Mouse (Mus musculus) layer of hippocampus, postnatal 36 days (tissue): ENCODE data around the gene 4930524J08Rik. TPM values are rescaled to one million over a fixed set of nuclear protein-coding genes. Genes with fewer than 3 reads are reported as not detected.
A peak's percentile ranks its signal among the peaks of the same experiment; 100 is the strongest.

Experiments used
- DNase-seq, 2 experiments: peaks; one replicate each; pipeline ENCODE4 v3.0.0; 2022
- total RNA-seq, 2 experiments: library from RNA; stranded (reverse); gene quantifications; 2 replicates each; pipeline ENCODE4 v1.2.3; 2021

Gene 4930524J08Rik
- total RNA-seq: 1 to 10 TPM; 1.9 to 2.3 TPM

DNA sequence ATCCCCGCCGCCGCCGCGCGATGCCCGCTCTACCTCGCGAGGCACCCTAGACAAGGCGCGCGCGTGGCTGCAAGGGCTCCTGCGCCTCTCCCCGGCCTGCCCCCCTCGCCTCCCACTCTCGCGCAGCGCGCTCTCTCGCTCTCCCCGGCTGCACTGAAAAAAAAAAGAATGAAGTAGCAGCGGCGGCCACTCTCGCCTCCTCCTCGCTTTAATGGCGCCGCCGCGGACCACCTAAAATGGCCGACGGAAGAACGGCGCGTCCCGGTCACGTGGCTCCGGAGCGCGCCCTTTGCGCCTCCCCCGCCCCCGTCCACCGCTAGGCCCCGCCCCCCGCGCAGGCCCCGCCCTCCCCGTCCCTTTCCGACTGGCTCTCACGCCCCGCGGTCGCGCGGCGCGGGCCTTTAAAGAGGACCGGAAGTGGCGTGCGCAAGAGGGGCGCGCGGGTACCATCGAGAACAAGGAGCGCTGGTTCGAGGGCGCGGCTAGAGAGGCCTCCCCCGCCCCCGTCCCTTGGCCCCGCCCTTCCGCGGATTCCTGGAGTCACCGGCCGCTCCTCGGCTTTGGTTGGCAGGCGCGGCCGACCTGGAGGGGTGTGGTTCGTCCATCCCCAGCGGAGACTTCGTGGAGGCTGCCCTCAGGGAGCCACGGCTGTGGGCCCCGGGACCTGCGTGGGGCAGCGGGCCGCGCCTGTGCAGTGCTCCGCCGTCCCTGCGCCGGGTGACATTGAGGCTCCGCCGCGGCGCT is at the start of gene 4930524J08Rik, which contains the start of gene Hnrnpd:
Gene 4930524J08Rik, plus strand, starts transcription at position 363 of the 744 bp plus-strand sequence.
Gene Hnrnpd, minus strand, starts transcription at position 240 of the 744 bp plus-strand sequence.
- peak; percentile 89 to 92 for DNase-seq

DNA sequence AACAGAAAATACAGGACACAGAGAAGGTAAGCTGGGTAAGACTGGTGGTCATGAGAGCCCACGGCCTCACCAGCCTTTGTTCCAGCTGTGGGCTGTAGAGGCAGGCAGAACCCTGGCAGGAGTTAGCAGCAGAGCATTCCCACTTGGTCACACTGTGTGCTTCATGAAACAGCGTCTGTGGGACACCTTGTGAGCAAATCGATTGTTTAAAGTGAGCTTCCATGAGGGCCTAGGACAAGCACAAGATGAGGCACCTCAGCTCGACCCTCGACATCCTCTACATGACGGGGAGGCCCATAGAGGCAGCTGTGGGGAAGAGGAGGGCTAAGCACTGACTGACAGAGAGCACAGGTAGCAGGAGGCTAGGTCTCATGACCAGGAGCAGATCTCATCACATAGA is 47.0 kb upstream of the 4930524J08Rik start:
- no peak for DNase-seq

DNA sequence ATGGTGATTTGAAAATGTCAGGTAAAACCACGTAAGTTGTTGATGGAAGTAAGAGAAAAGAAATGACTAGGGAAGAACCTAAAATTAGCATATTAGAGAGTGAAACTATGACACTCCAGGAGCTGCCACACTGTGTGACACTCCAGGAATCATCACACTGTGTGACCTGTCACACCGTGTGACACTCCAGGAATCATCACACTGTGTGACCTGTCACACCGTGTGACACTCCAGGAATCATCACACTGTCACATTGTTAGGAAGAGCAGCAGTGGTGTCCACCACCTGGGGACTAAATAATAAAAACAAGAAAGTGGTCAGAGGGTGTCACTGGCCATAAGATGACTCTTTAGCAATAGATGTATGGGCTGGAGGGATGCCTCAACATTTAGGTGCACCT is 39.4 kb upstream of the 4930524J08Rik start:
- no peak for DNase-seq

DNA sequence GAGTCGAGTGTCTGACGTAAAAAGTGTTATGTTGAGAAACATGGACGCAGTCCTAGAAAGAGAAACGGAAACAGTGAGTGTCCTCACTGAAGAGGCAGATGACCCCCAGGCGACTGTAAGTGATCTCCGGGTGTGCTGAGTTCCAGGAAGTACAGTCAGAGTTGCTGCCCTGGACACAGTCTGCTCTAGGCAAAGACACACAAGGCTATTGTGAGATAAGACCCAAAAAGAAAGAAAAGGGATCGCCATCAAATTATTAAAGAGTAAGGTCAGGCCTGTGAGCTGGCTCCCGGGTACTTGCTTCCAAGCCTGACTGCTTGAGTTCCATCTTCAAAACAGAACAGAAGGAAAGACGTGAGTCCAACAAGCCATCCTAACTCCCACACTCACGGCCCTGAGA is 37.6 kb upstream of the 4930524J08Rik start:
- DNase-seq: no peak

DNA sequence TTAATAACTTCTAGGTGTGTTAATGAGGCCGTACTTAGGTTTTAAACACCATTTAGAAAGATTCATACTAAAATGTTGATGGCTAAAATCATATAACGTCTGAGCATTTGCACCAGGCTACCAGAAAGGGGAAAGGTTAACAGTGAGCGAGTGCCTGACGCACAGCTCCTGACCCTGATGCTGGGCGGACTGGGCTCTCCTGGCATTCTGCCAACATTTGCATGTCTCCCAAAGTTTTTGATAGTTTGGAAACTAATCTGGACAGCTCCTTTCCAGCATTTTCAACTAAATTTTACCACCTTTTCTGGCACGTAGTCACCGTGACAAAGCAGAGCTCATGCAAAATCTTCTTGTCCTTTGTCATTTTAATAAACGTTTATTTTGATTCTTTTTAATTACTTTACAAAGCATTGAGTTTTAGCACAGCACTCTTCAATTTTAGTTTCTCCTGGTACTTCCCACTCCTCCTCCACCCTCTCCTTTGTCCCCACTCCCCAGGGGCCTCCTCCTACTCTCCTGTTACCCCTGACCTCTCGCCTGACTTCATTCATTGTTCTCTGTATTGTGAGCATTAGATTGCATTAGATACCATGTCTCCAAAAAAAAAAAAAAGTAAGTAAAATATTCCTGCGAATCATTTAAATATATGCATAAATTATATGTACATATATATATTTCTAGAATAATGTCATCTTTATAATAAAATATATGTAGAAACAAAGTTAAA is 36.9 kb upstream of the 4930524J08Rik start:
- no peak for DNase-seq

DNA sequence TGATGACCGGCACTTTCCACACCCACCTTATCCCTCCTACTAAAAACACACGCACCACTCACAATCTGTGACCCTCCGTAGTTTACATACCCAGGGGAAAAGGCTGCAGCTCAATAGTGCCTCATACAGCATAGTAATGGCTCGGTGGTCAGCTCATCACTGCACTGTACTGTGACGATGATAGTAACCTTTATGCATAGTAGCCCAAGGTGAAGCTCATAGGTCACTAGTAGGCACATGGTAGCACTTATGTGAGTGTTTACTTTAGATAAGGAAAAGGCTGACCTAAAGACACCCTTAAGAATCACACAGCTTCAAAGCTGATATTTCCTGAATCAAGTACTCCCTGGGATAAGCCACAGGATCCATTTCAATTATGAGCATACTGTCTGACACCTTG is 26.3 kb upstream of the 4930524J08Rik start:
- no peak for DNase-seq

DNA sequence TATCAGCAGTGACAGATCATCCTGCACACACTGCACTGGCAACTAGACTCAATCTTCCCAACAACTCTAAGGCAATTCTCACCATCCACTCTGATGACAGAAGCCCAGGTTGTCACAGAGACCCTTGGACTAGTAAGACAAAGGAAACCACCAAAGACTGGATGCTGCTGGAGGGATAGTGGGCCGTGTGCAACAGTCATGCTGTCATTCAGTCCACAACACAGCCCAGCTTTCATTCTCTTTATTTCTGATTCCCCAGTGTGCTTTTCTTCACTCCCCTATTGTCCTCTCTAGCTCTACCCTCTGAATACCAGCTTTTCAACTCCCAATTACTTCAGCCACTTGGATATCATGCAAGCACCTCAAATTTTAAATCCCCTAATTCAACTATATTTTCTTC is 25.0 kb upstream of the 4930524J08Rik start:
- DNase-seq: no peak

DNA sequence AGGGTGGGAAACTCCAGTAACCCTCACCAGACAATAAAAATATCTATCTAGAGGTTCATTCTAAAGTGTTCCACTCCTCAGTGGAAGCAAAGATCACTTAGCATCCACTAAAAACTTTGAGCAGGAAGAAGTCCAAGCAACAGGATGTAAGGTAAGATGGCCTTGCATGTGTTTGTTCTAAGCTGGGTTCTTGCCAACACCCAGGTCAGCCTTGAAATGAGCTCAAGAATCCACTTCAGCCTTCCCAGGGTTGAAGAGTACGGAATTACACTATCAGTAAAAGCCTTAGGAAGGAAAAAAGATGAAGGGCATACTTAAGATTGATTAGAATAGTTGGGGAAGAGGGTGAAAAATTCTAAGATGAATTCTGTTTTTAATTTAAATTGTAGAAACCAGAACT is 20.2 kb upstream of the 4930524J08Rik start:
- no peak for DNase-seq

DNA sequence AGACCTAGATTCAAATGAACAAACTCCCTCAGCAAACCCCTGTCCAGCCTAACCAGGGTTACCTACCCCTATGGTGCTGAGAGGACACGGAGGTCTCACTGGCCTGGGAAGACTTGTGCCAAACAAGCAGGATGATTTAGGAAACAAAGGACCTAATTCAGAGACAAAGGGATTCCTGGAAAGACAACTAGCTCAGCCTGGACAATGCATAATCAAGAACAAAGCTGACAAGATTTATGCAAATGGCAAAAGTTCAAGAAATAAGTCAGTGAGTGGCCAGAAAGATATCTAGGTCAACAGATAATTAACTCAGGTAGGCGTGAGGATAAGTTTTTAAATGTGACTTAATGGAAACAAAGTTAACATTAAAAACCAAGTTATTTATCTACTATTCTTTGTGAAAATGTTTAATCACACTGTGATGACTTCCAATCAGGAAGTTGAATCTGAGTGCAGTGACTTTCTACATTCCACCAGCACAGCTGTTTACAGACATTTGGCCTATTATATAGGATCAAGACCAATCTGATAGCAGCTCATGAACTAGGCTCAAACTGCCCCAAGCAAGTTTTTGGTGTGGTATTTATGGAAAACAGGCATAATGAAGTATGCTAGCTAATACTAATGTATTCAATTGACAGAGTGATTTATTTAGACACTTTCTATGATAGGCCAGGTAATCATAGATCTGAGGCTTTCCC is 19.5 kb upstream of the 4930524J08Rik start:
- no peak for DNase-seq

DNA sequence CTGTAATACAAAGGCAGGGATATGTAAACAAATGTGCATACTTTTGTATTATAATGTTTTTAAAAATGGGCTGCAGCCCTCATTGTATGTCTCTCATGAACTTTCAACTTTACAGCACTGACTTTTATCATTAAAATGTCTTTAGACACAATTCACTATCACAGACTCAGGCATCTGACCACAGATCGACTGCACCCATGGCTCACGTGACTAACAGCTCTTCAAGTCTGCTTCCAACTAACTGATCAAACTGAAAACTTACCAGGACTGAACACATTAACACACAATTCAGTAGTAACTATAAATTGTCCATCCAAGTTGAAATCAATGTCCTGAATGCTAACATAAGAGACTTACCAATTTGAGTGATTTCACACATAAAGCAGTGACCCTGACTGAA is 18.9 kb upstream of the 4930524J08Rik start:
- no peak for DNase-seq

DNA sequence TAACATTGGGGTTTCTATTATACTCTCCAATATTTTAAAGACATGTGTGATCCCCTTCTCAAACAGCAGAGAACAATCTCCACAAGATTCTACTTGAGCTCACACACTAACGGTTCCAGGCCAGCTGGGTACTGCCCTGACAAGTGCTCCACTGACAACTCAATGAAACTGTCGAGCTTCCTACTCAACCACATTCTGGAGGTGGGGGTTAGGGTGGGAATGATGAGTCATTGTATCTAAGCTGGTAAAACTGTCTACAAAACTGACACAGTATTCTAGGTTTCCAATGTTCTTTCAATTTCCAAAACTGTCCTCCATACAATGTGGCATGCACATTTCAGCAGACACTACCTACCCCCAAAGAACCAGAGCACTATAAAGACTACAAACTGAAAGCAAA is 4.9 kb upstream of the 4930524J08Rik start:
- DNase-seq: no peak

DNA sequence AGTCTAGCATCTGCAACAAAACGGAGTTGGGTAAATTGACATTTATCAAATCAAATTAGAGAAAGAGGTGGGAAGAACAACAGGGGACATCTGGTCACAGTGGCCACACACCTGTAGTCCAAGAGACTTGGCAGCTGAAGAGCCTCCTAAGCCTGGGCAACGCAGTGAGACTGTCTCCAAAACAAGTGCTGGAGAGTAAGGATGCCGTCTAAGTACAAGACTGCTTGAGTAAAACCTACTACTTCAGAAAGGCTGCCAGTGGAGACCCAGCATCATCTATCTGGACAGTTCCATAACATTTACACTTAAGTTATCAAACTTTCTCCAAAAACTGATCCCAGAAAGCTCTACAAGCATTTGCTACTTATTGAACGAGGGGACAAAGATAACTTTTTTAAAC is 3.8 kb upstream of the 4930524J08Rik start:
- no peak for DNase-seq

DNA sequence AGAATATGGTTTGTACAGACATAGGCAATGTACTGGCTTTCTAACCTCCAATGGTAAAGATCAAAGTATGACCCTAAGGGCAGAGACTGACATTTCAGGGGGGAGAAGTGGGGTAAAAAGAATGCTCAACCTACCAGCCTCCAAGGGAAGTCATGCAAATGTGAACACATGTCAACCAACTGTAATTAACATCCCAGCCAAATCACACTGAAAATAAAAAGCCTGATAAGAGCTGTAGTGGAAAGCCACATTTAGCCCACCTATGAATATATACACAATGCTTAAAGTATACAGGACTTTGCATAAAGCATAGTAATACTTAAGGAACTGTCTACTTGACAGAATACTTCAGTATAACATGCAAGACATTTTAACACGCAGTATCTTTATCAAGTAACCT is 3.1 kb upstream of the 4930524J08Rik start:
- DNase-seq: no peak

DNA sequence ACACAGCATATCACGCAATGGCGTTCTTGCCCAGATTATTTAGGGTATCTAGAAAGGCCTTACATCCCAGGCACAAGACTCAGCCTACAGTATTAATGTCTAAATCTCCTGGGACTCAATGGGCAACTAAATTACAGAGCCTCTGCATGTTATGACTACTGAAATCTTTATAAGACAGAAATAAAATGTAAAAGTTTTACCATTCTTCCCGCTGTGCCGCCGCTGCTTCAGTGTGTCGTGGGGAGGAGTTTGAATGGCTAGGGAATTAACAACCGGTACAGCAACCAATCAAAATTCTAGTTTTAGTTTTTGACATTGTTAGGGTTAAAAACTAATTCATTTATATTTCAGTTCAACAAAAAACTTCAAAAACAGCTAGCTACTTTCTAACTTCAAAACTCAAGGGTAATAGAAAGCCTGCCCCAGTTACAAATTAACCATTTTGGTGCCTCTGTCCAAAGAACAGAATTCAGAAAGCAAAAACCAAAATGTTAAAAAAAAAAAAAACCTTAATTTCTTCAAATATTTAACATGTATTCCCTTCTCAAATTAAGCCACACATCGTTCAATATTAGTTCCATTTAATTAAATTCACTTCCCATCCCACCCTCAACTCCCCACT is 2.4 kb upstream of the 4930524J08Rik start:
- DNase-seq: no peak

DNA sequence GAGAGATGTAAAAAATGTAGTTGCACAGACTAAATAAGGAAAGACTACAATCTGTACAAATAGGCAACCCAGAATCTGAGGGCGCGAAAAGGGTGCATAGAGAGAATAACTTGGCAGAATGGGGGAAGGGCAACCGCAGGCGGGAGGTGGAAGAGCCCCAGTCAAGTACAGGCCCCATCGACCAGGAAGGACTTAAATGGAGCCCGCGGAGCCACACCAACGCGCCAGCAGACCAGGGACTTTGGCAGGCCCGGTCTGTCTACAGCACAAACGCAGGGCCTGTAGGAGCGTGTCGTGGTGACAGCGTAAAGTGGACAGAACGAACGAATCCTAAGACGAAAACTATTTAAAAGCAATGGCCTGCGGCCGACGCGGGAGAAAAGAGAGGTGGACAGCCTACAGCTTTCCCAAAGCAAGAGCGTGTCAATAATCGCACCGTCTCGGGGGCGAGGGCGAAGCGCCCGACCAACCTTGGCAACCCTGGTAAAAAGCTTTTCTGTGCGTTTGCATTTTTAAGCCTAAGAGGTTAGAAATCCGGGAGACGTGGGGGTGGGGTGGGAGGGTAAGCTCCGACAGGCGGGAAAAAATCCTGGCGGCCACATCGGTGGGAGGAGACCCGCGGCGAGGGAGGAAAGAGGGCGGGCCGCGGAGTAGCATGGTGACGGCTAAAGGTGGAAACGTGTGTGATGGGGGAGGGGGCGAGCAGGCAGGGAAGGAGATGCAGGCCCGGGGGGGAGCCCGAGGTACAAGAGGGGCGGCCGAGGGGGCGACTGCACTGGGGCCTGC is 1.2 kb upstream of the 4930524J08Rik start:
- peak; percentile 60 to 69 for DNase-seq

DNA sequence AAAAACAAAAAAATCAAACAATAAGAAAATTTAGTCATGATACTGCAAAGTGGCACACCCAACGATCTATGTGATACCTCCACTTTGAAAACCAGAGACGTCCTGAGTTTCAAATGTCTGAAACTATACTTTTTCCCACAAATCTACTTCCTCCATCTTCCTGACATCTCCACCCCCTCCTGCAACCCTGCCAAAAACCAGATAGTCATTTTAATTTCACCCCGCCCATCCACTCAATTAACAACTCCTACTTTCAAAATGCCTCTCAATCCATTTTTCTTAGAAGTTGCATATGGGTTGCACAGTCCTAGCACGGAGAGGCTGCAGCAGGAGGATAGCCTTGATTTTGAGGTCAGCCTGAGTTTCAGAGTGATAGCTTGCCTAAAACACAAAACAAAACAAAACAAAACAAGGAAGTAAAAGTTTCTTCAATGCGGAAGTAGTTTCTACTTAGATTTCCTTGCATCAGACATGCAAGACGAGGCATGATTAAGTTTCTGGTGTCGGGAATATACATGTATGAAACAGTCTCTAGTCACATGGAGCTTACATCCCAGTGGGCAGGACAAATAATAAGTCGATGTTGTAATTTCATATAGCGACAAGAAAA is 4.7 kb downstream of the 4930524J08Rik start:
- DNase-seq: no peak

DNA sequence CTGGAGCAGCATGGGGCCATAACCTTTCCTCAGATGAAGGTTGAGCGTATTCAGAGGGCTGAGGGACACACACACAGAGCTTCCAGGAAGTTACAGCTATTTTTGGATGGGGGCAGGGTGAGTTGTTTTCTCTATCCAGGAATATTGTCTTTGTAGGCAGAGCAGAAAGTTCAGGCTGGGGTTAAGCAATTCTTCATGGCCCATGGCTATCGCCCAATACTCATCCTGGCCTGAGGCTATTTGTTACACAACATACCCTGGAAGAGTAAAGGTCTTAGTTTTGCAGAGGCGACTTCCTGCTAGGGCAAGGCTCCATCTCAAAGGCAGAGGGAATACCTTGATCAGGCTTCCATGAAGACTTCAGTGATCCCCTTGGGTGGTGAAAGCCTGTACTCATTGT is 15.3 kb downstream of the 4930524J08Rik start:
- no peak for DNase-seq

DNA sequence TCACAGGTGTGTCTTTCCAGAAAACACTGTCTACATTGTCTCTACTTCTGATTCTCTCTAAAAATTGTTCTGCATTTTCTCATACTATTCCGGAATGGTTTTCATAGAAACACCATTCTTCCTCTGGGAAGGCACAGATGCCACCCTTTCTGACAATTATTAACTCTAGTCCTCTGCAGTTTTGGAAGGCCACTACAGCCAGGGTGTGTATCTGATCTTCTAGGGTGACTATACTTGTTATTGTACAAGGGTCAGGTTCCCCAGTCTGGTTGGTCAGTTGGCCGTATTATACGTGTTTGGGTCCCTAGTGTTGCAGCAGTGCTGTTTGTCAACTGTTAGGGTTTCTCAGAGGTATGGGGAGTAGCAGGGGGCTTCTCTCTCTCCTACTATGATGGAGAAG is 15.8 kb downstream of the 4930524J08Rik start:
- DNase-seq: no peak

DNA sequence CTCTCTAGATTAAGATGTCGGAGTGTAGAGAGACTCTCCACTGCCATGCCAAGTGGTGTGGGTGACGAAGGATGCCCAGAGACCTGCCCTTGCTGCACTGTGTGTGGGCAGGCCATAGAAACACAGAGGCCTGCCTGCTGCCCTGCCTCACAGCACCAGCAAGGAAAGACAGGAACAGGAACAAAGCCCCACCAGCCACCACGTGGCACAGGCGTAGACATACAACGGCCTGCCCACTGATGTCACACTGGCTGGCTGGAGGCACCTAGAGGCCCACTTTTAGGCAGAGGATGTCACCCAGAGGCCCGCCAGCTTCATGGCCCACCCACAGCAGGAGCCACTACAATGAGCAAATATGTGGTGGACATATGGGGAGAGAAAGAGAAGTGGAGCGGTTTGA is 21.2 kb downstream of the 4930524J08Rik start:
- no peak for DNase-seq

DNA sequence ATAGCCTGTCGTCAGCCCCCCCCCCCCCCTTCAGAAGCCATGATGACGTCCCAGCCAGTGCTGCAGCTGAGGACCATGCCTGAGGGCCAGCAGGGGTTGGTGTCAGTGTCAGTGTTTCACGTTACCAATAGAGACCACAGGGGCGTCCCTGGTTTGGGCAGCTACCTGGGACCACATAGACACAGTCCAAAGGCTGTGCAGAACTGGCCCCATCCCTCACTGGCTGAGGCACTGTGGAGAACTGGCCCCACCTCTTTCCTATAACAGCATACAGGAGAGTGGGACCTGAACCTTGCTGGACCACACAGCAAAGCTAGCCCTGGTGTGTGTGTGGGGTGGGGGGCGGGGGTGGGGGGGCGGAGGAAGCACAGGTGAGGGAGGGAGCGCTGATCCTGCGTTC is 21.6 kb downstream of the 4930524J08Rik start:
- DNase-seq: no peak

DNA sequence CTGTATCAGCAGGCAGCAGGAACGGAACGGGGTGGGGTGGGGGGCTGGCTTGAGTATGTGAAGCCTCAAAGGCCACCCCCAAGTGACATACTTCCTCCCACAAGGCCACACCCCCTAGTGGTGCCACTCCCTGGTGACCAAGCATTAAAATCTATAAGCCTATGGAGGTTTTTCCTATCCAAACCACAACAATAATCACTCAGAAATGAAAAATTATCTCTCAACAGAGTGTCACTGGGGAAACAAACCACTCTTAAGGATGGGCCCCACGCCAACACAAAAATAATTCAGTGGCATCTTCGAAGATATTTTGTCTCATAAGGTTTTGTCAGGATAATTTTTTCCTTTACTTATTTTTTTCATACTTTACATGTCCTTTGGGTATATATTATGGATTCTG is 25.0 kb downstream of the 4930524J08Rik start:
- no peak for DNase-seq

DNA sequence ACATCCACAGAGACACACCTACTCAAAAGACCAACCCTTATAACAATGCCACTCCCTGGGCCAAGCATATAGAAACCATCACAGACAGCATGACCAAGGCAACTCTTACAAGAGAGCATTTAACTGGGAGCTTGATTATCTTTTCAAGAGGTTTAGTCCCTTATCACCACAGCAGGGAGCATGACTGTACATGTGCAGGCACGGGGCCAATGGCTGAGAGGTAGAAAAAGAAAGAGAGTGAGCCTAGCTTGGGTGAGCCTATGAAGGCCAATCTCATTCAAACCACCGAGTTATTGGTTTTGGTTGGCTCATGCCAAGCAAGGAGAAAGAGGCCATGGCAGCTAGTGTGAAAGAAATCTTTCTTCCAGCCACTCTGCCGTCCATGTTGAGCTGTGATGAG is 26.6 kb downstream of the 4930524J08Rik start:
- DNase-seq: no peak
